Mouse (Mus musculus) CD4-positive helper T cell, adult 2 months (primary cell): ENCODE measurements around the gene Gnpat.
A peak's percentile ranks its signal among the peaks of the same experiment; 100 is the strongest.

Experiments used
- DNase-seq: peaks from one replicate; pipeline ENCODE4 v3.0.0-alpha.2; 2012; ENCODE audit warnings: low read depth, missing footprints, low spot score

The Gnpat gene

DNA sequence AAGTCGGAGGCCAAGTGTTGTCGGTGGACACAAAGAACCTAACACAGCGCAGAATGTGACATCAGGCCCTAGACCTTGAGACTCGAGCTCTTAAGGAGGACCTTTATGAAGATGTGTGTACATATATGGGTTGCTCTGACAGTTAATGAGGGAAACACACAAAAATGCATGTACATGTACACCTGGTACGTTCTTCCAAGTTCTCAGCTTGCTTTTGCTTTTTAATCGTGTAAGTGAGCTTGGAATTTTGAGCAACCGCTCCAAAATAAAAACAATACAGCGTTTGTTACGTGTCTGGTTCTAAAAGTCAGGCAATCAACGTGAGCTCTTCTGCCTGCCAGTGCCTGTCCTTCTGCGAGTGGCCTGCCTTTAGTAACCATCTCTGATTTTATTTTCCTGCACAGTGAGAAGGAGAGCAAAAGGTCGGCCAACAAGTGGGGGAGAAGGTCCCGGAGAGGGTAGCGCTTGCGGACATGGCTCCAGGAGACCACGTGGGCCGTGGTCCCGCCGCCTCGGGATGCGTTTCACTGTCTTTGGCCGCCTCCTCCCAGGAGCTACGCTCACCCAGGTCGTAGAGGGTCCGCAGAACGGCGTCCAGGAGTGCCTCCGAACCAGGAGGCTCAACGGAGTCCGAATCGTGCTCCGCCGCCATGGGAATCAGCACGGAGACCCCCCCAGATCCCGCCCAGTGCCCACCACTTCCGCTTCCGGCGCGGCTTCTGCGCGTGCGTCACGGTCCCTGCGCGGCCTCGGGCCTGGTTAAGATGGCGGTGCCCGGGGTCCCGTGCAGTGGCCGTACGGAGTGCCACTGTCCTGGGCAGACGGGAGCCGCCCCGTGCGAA is at the start of gene Gnpat, which contains the start of gene 2810004N23Rik:
TSS of gene Gnpat (plus strand) at position 713 of the 842 bp plus-strand sequence.
TSS of gene 2810004N23Rik (minus strand) at position 800 of the 842 bp plus-strand sequence.
- DNase-seq: peak; percentile 93

DNA sequence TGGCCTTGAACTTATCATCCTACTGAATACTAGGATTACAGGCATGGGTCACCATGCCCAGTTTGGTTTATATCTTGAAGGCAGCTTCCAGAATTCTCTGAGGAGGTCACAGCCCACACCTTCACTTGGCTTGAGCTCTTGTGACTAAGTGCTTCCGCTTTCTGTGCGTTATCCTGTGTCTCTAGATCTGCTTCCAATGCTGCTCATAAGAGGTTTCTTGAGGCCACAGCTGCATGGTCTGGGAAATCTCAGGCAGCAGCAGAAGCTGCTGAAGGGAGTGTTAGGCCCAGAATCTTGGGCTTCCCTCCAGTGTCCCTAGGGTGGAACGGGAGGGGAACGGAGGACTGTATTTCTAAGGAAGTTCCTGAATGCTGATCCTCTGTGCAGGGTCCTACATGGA is 49.5 kb upstream of the Gnpat start:
- no peak for DNase-seq

DNA sequence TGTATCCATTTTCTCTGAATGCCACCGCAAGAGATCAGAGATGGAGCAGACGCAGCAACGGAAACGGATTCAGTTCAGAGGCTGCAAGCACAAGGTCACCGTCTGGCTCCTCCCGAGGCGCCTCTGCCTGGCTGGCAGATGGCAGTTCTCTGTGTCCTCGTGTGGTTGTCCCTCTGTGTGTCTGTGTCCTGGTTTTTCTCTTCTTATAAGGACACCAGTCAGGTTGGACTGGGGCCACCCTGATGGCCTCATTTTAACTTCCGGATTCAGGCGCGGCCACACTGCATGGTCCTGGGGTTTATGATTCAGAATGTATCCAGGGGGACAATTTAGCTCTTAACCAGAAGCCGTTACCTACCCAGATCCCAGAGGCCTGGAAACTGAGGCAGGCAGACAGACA is 47.0 kb upstream of the Gnpat start:
- DNase-seq: no peak

DNA sequence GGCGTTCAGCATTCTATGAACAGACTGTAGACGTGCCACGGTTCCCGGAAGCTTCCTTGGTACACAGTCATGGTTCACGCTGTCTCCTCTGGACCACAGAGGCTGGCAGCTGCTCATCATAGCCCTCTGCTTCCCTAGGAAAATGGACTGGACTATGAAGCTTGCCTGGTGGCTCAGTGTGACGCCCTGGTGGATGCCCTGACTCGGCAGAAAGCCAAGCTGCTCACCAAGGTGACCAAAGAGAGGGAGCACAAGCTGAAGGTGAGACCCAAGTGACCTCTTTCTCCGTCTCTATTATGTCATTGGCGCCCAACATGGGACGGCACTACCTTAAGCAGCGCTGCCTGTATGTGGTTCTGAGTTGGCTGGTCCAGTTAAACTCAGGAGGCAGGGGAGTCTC is 46.0 kb upstream of the Gnpat start:
- no peak for DNase-seq

DNA sequence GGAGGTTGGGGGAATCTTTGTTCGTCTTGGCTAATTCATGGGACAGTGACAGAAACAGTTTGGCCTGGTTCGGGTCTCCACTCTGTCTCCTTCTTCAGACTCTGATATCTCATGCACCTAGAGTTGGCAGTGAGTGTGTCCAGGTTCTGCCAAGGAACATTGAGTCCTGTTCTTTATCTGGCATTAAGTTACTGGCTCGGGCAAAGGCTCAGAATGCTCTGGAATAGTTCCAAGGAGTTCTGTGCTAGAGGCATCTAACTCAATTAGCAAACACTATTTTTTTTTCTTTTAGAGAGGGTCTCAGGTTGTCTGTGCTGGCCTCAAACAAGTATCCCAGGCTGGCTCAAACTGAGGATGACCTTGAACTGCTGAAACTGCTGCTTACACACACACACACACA is 45.5 kb upstream of the Gnpat start:
- DNase-seq: no peak

DNA sequence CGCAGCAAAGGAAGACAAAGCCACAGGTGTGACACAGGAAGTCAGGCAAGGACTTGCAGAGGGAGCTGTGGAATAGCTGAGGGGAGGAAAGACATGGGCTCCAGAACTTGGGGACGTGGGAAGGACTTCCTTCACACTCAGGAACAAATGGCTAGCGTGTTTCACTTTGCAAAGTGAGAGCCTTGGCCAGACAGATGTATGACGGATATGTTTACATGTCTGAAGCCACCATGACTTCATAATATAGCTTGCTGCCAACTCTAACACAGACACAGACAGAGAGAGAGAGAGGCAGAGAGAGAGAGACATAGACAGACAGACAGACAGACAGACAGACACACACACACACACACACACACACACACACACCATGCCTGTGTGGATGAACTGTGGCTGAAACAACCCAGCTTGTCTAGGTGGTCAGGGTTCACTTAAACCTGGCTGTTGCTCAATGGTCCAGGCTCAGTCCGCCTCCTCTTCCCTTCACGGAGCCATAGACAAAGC is 43.2 kb upstream of the Gnpat start:
- DNase-seq: no peak

DNA sequence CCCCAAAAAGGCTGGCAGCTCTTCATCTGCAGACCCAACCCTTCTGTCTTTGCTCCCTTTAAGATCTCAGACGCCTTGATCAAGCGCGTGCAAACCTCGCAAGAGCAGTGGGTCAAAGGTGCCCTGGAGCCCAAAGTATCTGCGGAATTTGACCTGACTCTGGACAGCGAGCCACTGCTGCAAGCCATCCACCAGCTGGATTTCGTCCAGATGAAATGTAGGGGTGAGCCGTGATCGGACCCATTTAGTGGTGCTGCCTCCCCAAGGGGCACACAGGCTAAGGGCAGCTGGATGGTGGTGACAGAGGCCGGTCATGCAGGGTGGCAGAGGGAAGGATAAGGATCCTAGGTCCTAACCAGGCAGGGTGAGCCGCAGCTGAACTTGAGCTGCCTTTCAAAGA is 42.7 kb upstream of the Gnpat start:
- DNase-seq: no peak

DNA sequence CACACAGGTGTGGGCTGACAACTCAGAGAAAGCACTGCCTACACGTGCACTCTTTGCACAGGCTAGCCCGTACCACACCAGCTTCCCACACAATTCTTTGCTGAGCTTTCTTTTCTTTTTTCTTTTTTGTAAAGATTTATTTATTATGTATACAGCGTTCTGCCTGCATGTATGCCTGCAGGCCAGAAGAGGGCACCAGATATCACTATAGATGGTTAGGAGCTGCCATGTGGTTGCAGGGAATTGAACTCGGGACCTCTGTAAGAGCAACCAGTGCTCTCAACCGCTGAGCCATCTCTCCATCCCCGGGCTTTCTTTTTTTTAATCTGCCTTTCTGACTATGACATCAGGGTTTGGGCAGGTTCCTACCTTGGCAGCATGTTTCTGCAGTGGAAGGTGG is 39.3 kb upstream of the Gnpat start:
- DNase-seq: no peak

DNA sequence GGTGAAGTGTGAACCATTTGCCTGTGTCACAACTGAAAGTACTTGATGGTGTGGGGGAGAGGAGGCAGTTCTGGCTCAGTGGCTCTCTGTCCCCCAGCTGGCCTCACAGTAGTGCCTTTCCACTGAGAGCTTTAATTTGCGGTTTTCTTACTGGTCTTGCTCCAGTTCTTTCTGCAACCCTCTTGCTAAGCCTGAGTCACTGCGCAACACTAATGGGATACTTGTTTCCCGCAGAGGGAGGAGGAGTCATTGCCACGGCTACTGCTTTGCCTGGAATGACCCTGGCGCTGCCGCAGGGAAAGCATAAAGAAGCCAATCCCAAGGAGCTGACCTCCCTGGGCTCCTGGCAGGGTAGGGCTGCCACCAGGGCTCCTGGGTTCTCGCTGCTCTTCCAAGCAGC is 36.2 kb upstream of the Gnpat start:
- no peak for DNase-seq

DNA sequence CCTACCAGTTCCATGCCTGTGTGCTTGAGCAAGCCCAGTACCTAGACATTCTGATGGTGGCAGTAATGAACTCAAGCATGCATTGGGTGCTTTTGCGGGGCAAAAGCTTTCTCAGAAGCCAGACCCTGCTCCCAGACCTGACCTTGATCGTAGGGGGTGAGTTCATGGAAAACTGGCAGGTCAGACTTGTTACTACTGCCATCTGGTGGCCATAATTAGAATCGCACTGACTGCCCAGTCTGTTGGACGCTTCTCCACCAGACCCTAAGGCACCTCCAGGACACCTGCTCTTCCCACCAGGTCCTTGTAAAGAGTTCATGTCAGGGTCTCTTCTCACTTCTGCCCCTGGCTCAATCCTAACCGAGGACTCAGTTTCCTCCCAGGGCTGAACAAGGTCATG is 35.4 kb upstream of the Gnpat start:
- peak; percentile 37 for DNase-seq

DNA sequence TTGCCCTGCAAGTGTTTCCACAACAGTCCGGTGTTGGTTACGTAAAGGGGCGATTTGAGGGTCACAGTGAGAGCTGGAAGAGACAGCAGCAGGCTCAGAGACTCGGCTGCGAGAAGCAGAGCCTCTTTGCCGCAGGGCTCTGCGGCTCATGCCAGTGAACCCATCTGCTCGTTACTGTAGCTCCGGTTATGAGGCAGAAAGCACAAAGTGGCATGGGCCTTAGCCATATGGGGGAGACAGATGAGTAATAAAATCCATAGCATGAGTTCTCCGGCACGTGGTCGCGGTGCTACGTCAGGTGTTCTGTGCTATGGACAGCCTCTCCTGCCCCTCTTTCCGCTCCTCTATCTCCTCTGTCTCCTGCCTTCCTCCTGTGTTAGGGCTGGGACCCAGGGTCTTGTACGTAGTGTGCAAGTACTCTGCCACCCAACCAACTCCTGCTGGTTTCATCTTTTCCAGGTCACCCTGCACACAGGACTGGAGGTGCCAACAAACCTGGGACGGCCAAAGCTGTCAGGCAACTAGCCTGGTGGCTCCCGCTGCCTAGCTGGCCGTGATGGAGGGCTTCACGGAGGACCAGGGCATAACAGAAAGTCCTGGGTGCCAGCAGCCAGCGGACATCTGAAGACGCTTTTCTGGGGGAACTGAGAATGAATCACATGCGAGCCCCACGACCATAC is 34.1 kb upstream of the Gnpat start:
- no peak for DNase-seq

DNA sequence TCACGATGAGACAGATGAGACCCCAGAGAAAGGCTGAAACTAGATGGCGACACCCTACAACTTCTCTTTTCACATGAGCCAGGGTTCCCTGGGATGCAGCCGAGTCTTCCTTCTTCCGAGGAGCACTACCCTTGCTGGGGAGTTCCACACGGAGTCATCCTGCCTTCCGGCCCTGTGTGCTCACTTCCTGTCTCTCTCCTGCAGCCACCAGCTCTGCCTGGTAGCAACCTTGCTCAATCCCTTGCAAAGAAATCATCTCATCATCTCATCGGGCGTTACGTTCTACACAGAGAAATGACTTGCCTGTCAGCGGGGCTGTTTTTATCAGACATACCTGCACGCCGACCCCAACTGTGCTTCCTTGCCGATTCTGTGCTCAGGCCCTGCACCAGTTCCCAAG is 32.8 kb upstream of the Gnpat start:
- DNase-seq: no peak

DNA sequence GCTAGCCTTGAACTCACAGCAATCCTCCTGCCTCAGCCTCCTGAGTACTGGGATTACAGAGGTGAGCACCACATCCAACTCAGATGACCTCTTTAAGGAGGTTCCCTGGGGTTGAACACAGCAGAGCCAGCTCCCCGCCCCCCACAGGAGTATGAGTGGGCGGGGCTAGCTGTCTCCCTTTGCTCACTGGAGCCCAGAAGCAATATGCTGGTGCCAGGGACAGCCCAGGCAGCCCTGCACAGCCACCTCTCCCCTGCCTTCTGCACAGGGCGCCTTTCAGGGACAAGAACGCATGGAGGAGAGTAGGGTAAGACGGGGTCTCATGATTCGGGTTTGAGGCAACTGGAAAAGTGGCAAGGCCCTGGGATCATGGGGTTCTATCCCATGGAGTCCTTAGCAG is 31.3 kb upstream of the Gnpat start:
- DNase-seq: no peak

DNA sequence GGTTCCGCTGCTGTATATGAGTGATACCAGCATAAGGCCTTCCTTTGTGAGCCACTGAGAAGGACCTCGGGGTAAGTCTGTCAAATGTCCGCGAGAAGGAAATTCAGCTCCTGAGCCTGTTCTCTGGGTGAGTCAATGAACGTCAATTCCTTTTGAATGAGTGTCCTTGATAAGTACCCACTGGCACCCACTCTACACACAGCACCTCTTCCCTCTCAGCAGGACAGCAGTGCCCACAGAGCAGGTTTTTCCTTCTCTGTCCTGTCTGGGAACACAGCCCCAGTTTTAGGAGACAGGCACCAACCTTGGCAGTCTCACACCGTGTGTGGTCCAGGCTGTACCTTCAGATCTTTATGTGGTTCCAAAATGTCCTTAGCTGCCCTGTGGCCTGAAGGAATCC is 30.9 kb upstream of the Gnpat start:
- no peak for DNase-seq

DNA sequence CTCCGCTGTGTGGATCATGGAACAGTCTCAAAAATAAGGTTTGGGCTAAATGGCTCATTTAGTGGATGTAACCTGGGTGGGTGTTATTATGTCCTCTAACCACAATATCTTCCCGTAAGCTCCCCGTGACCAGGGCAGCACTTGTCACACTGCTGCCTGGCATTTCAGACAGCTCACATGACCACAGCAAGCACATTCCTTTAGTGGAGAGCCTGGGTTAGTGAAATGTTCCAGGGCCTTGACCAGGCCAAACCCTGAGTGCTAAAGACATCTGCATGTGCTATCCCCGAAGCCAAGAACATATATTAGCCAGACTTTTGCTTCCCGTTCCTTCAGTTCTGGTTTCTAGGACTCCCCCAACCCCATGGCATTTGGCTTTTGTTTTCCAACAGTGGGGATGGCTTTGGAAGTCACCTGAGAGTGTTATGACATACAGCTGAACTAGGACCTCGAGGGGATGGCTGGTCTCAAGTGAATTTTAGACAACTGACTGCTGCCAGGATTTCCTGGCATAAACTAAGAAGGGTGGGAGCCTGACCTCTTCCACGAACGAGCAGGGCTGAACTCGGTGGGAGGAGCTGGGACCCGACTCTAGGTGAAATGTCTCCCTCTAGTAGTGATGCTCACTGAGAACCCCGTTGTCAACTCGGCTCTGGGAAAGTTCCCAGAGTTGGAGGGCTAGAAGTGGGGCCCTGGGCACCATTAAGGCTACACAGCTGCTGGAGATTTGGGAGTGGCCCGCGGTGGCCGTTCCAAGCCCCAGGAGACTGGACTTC is 29.2 kb upstream of the Gnpat start:
- no peak for DNase-seq

DNA sequence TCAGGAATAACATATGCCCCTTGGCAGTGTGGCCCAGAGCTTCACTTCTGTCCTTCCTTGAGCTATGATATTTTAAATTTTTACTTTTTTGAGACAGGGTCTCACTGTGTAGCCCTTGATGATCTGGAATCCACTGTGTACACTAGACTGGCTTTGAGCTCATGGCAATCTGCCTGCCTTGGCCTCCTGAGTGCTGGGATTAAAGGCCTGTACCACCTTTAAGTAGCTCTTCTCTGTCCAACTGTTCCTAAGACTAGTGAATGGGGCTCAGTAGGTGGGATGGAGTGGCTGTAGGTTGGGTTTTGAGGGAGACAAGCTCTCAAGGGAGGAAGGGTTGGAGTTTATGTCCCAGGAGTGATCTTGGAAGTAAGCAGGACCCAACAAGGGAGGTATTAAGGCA is 27.0 kb upstream of the Gnpat start:
- DNase-seq: no peak

DNA sequence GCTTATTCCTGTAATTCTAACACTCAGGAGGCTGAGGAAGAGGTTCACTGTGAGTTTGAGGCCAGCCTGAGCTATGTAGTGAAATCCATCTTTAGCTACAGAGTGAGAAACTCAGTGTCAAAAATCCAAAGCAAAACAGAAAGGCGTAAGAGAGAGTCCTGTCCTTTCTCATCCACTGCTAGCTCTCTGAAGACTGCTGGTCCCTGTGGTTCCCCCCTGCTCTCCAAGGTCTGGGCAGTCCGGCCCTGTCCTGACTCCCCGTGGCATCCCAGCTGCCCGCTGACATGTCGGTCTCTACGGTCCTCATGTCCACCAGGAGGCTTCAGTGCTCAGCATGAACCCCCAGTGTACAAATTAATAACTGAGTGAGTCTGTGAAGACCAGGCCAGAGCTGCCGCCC is 26.6 kb upstream of the Gnpat start:
- no peak for DNase-seq

DNA sequence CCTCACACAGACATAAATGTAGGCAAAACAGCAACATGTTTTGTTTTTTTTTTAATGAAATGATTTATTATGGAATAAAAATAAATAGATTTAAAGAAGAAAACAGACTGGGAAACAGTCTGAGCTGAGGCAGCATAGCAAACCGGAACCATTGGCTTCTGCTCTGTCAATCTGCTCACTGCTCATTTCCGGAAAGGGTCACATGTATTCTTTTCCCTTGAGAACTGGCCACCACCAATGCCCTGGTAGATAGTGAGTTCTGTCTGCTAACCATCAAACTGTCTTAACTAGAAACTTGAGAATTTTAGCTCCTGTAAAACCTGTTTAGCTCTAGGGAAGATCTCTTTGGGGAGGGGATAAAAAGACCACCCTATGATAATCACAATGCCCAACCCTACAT is 25.9 kb upstream of the Gnpat start:
- no peak for DNase-seq

DNA sequence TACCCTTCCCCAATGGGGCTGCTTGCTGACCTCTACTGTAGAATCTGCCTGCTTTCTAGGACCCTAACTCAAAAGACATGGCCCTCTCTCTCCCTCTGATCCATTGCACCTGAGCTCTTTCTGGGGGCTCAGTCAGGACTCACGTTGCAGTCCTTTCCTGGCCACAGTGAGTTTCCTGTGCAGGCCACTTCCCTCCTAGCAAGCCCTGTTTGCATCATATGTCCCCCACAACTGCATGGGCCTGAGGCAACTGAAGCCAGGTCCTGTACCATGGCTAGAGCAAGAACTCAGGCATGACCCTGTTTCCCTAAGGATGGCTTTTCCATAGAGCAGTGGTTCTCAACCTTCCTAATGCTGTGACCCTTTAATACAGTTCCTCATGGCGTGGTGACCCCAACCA is 24.9 kb upstream of the Gnpat start:
- no peak for DNase-seq

DNA sequence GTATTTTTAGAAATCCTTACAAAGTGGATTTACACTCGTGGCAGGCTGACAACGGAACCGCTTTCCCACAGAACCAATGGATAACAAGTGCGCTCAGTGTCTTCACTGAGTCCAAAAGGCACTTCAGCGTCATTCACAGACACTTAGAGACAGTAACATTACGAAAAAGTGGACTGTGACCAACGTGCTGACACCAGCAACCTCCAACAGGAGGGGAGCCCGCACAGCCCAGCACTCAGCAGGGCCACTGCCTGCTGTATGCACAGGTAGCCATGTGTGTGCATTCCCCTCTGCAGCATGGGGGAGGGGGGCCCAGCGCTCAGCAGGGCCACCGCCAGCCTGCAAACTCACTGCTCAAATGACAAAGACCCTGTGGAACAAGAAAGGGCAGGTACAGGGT is 23.5 kb upstream of the Gnpat start:
- no peak for DNase-seq

DNA sequence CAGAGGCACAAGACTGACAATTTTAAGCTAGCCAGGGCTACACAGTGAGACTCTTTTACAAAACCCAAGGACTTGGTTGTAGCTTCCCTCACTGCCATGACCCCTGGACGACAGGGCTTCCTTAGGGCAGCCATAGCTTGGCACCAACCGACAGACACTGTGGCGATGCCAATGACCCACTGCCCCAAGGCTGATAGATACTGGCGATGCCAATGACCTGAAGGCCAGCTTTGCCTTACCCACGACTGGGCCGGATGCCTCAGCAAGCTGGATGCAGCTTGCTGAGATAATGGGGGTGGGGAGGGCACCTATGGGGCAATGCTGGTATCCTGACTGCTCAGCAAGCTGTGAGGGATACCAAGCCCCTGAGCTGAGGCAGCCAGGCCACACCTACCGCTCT is 21.9 kb upstream of the Gnpat start:
- DNase-seq: no peak

DNA sequence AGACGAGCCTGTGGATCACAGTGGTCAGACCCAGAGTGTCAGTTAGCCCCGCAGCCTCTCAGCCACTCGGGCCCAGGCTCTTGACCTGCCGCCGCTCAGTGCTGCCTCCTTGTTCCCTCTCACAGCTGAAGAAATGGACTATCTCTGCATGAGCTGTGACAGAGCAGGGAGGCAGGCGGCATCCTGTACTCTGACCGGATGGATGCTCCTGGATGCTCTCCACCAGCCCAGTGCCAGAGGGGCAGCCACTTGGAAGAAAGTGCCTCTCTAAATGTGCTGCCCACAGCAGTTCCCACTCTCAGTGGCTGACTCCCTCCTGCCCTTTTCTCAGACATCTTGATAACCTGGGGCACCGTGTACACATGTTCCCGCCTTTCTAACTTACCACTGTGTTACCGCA is 21.1 kb upstream of the Gnpat start:
- DNase-seq: no peak
